Mouse (Mus musculus): ENCODE results near the gene Dcp1a. TPM values are rescaled to one million over a fixed set of nuclear protein-coding genes. Genes with fewer than 3 reads are reported as not detected.
"Not testable (repeated sequence)": the region's sequence is repeated elsewhere in the genome, so short reads cannot be mapped to it uniquely, and the experiment has no call there.

The Dcp1a gene
- polyA plus RNA-seq, 1 experiment from 2014 or later = 16.2 TPM

- no peak overlapping the region for H3K4me2 ChIP-seq
- no peak overlapping the region for H3K9ac ChIP-seq (replicated peaks)
- peaks cover 81% of the 10 kb centered on the region for H3K36me3 ChIP-seq
- 81% methylated on average over 6 of the region's 6 CpGs for WGBS
- H3K9me3 ChIP-seq (replicated peaks) = no peaks in the 10 kb centered on the region
- H3K4me1 ChIP-seq = no peaks in the 10 kb centered on the region
- H3K27me3 ChIP-seq (replicated peaks) = no peaks in the 10 kb centered on the region
- H3K4me3 ChIP-seq (replicated peaks) = no peak overlapping the region
- ATAC-seq (ENCODE audit: low FRiP score) = no peak
- no peak overlapping the region for H3K27ac ChIP-seq (replicated peaks)
These were observed 44.0 kb downstream of the Dcp1a start for GRCm38 (mm10) chr14:30523356-30523755.

GRCm38 (mm10) chr14:30528392-30528791 lies 49.1 kb downstream of the Dcp1a start:
- no peak for ATAC-seq (ENCODE audit: low FRiP score)
- no peak overlapping the region for H3K9ac ChIP-seq (replicated peaks)
- peaks cover 32% of the 10 kb centered on the region for H3K36me3 ChIP-seq
- no peaks in the 10 kb centered on the region for H3K27me3 ChIP-seq (replicated peaks)
- no peak overlapping the region for H3K27ac ChIP-seq (replicated peaks)
- 89% methylated on average over 10 of the region's 10 CpGs for WGBS
- H3K4me2 ChIP-seq = no peak overlapping the region
- H3K4me1 ChIP-seq = no peaks in the 10 kb centered on the region
- no peaks in the 10 kb centered on the region for H3K9me3 ChIP-seq (replicated peaks)
- H3K4me3 ChIP-seq (replicated peaks) = no peak overlapping the region

GRCm38 (mm10) chr14:30528961-30529360 lies 49.6 kb downstream of the Dcp1a start:
- Histone ChIP-seq H3K4me3 (replicated peaks) (no peak overlapping the region), H3K27ac (replicated peaks) (no peak overlapping the region), H3K4me1 (no peaks in the 10 kb centered on the region), H3K4me2 (no peak overlapping the region), H3K9me3 (replicated peaks) (no peaks in the 10 kb centered on the region), H3K9ac (replicated peaks) (no peak overlapping the region), H3K36me3 (peaks cover 27% of the 10 kb centered on the region), H3K27me3 (replicated peaks) (no peaks in the 10 kb centered on the region)
- 91% methylated on average over 5 of the region's 5 CpGs for WGBS
- ATAC-seq (ENCODE audit: low FRiP score) = no peak

- H3K4me2 ChIP-seq = no peak overlapping the region
- H3K27me3 ChIP-seq (replicated peaks) = no peaks in the 10 kb centered on the region
- no peaks in the 10 kb centered on the region for H3K9me3 ChIP-seq (replicated peaks)
- 88% methylated on average over 12 of the region's 12 CpGs for WGBS
- no peak overlapping the region for H3K4me3 ChIP-seq (replicated peaks)
- no peak for ATAC-seq (ENCODE audit: low FRiP score)
- peaks cover 24% of the 10 kb centered on the region for H3K36me3 ChIP-seq
- no peak overlapping the region for H3K27ac ChIP-seq (replicated peaks)
- H3K4me1 ChIP-seq = no peaks in the 10 kb centered on the region
- H3K9ac ChIP-seq (replicated peaks) = no peak overlapping the region
These were observed 50.1 kb downstream of the Dcp1a start for GRCm38 (mm10) chr14:30529454-30529853.

- H3K9me3 ChIP-seq (replicated peaks) = no peaks in the 10 kb centered on the region
- no peaks in the 10 kb centered on the region for H3K27me3 ChIP-seq (replicated peaks)
- no peak for ATAC-seq (ENCODE audit: low FRiP score)
- H3K9ac ChIP-seq (replicated peaks) = no peak overlapping the region
- H3K36me3 ChIP-seq = peaks cover 10% of the 10 kb centered on the region
- H3K4me3 ChIP-seq (replicated peaks) = no peak overlapping the region
- WGBS = 59% methylated on average over 8 of the region's 8 CpGs
- no peak overlapping the region for H3K4me2 ChIP-seq
- no peaks in the 10 kb centered on the region for H3K4me1 ChIP-seq
- no peak overlapping the region for H3K27ac ChIP-seq (replicated peaks)
These were observed 51.5 kb downstream of the Dcp1a start for GRCm38 (mm10) chr14:30530726-30531269.

GRCm38 (mm10) chr14:30531431-30531830 lies 52.1 kb downstream of the Dcp1a start:
- Histone ChIP-seq H3K9ac (replicated peaks) (no peak overlapping the region), H3K36me3 (peaks cover 5% of the 10 kb centered on the region), H3K9me3 (replicated peaks) (no peaks in the 10 kb centered on the region), H3K27ac (replicated peaks) (no peak overlapping the region), H3K27me3 (replicated peaks) (no peaks in the 10 kb centered on the region), H3K4me3 (replicated peaks) (no peak overlapping the region), H3K4me2 (no peak overlapping the region), H3K4me1 (no peaks in the 10 kb centered on the region)
- no peak for ATAC-seq (ENCODE audit: low FRiP score)
- 89% methylated on average over 5 of the region's 5 CpGs for WGBS

GRCm38 (mm10) chr14:30531896-30532295 lies 52.6 kb downstream of the Dcp1a start:
- Histone ChIP-seq H3K27ac (replicated peaks) (no peak overlapping the region), H3K27me3 (replicated peaks) (no peaks in the 10 kb centered on the region), H3K4me1 (no peaks in the 10 kb centered on the region), H3K36me3 (0 out of 2 replicates have a peak, but pooled peaks cover 3% of the 10 kb centered on the region), H3K9me3 (replicated peaks) (no peaks in the 10 kb centered on the region), H3K4me2 (no peak overlapping the region), H3K4me3 (replicated peaks) (no peak overlapping the region), H3K9ac (replicated peaks) (no peak overlapping the region)
- 96% methylated on average over 6 of the region's 6 CpGs for WGBS
- ATAC-seq (ENCODE audit: low FRiP score) = no peak

- no peak for ATAC-seq (ENCODE audit: low FRiP score)
These were observed 54.6 kb downstream of the Dcp1a start for GRCm38 (mm10) chr14:30533780-30534450.

GRCm38 (mm10) chr14:30541541-30541940 lies 62.2 kb downstream of the Dcp1a start:
- WGBS = 57% methylated on average over 10 of the region's 10 CpGs
- peak; percentile 57; the same call in 1 of the 2 replicates for ATAC-seq (ENCODE audit: low FRiP score)
- H3K4me1 ChIP-seq = 0 out of 2 replicates have a peak, but pooled peaks cover 5% of the 10 kb centered on the region
- no peak overlapping the region for H3K9ac ChIP-seq (replicated peaks)
- no peaks in the 10 kb centered on the region for H3K27me3 ChIP-seq (replicated peaks)
- H3K27ac ChIP-seq (replicated peaks) = no peak overlapping the region
- H3K36me3 ChIP-seq = no peaks in the 10 kb centered on the region
- H3K9me3 ChIP-seq (replicated peaks) = no peaks in the 10 kb centered on the region
- no peak overlapping the region for H3K4me3 ChIP-seq (replicated peaks)
- no peak overlapping the region for H3K4me2 ChIP-seq

More at GRCm38 (mm10) chr14:30533780-30534450, 54.6 kb downstream of the Dcp1a start:
- Histone ChIP-seq H3K27ac (replicated peaks) (no peak overlapping the region), H3K27me3 (replicated peaks) (no peaks in the 10 kb centered on the region), H3K36me3 (no peaks in the 10 kb centered on the region), H3K9ac (replicated peaks) (no peak overlapping the region), H3K9me3 (replicated peaks) (no peaks in the 10 kb centered on the region), H3K4me1 (no peaks in the 10 kb centered on the region), H3K4me2 (no peak overlapping the region), H3K4me3 (replicated peaks) (no peak overlapping the region)
- 85% methylated on average over 6 of the region's 6 CpGs for WGBS

- H3K27ac ChIP-seq (replicated peaks); ATAC-seq (ENCODE audit: low FRiP score); H3K27me3 ChIP-seq (replicated peaks); H3K4me2 ChIP-seq; H3K36me3 ChIP-seq; H3K9ac ChIP-seq (replicated peaks); H3K4me3 ChIP-seq (replicated peaks); H3K9me3 ChIP-seq (replicated peaks): not testable (repeated sequence)
- H3K4me1 ChIP-seq = peaks cover 11% of the 10 kb centered on the region
- 90% methylated on average over 5 of the region's 5 CpGs for WGBS
These were observed 64.0 kb downstream of the Dcp1a start for GRCm38 (mm10) chr14:30543331-30543730.

GRCm38 (mm10) chr14:30548131-30548720 lies 68.9 kb downstream of the Dcp1a start, which contains the start of gene Tkt:
Tkt (plus strand) TSS chr14:30548359.
- no peaks in the 10 kb centered on the region for H3K36me3 ChIP-seq
- H3K4me1 ChIP-seq = peaks cover 34% of the 10 kb centered on the region
- peak within 1 kb of the TSS; percentile 96 for H3K27ac ChIP-seq (replicated peaks)
- WGBS = 18% methylated on average over 8 of the region's 8 CpGs
- H3K4me2 ChIP-seq = peak within 1 kb of the TSS; percentile 88
- H3K27me3 ChIP-seq (replicated peaks) = no peaks in the 10 kb centered on the region
- H3K9ac ChIP-seq (replicated peaks) = peak within 1 kb of the TSS; percentile 91
- ATAC-seq (ENCODE audit: low FRiP score) = peak; percentile 18
- H3K9me3 ChIP-seq (replicated peaks) = no peaks in the 10 kb centered on the region
- peak within 1 kb of the TSS; percentile 78 for H3K4me3 ChIP-seq (replicated peaks)
